Mouse (Mus musculus) hindbrain, embryonic 13.5 days (tissue): ENCODE data around the gene Gfod1. TPM values are rescaled to one million over a fixed set of nuclear protein-coding genes. Genes with fewer than 3 reads are reported as not detected.

Source experiments
- ATAC-seq: fragments of 200-750 bp; cut with Nextera tagmentation; 2 replicates; pipeline ENCODE4 v1.8.0; 2017; ENCODE audit warnings: moderate TSS enrichment; ENCODE audit not compliant: low FRiP score
- H3K27ac ChIP-seq: fragments of 300-500 bp; sonication (generic); 2 replicates; pipeline ENCODE4 v1.5.1; 2015; ENCODE audit warnings: inconsistent platforms, mild to moderate bottlenecking, moderate library complexity
- H3K27me3 ChIP-seq: fragments of 300-500 bp; sonication (generic); 2 replicates; pipeline ENCODE4 v1.6.1; 2015; ENCODE audit warnings: mild to moderate bottlenecking, inconsistent platforms
- H3K36me3 ChIP-seq: fragments of 300-500 bp; sonication (generic); 2 replicates; pipeline ENCODE4 v1.6.1; 2015; ENCODE audit warnings: mild to moderate bottlenecking, inconsistent platforms
- H3K4me1 ChIP-seq: fragments of 300-500 bp; sonication (generic); replicated peaks from 2 replicates; pipeline ENCODE4 v1.6.1; 2015; ENCODE audit warnings: inconsistent platforms
- H3K4me2 ChIP-seq: fragments of 300-500 bp; sonication (generic); 2 replicates; pipeline ENCODE4 v1.6.1; 2015; ENCODE audit warnings: inconsistent platforms, mild to moderate bottlenecking, moderate library complexity
- H3K4me3 ChIP-seq: fragments of 300-500 bp; sonication (generic); 2 replicates; pipeline ENCODE4 v1.5.1; 2015; ENCODE audit warnings: mild to moderate bottlenecking, inconsistent platforms
- H3K9ac ChIP-seq: fragments of 300-500 bp; sonication (generic); 2 replicates; pipeline ENCODE4 v1.6.1; 2015; ENCODE audit warnings: mild to moderate bottlenecking, inconsistent platforms
- H3K9me3 ChIP-seq: fragments of 300-500 bp; sonication (generic); 2 replicates; pipeline ENCODE4 v1.6.1; 2016; ENCODE audit warnings: inconsistent platforms
- WGBS: fragments of 180-500 bp; shearing (Covaris S2); methylation state at CpG from one replicate; pipeline ENCODE4 v1.1.7; 2015; 5-methylcytosine and 5-hydroxymethylcytosine counted together
- polyA plus RNA-seq: library from polyadenylated mRNA; unstranded; fragments of >200 nt; fragmentation: Nextera tagmentation; extraction: Ambion mirVana; gene quantifications from 2 replicates; pipeline ENCODE4 v1.2.1, GENCODE M21; 2015

Gene Gfod1
- polyA plus RNA-seq, 1 experiment from 2014 or later, result 2.2 TPM

GRCm38 (mm10) chr13:43236630-43237029 is 67.3 kb downstream of the Gfod1 start:
- WGBS, result 77% methylated on average over 6 of the region's 6 CpGs
- no peak overlapping the region for H3K4me2 ChIP-seq
- peaks cover 43% of the 10 kb centered on the region for H3K4me1 ChIP-seq
- H3K9ac ChIP-seq, result no peak overlapping the region
- no peaks in the 10 kb centered on the region for H3K27me3 ChIP-seq
- H3K36me3 ChIP-seq, result 0 out of 2 replicates have a peak, but pooled peaks cover 5% of the 10 kb centered on the region
- no peaks in the 10 kb centered on the region for H3K9me3 ChIP-seq
- 0 out of 2 replicates have a peak overlapping the region, but pooled peaks have one; percentile 62 for H3K27ac ChIP-seq
- H3K4me3 ChIP-seq, result no peak overlapping the region
- ATAC-seq, result no peak

- Histone ChIP-seq H3K27me3 (no peaks in the 10 kb centered on the region), H3K27ac (peak overlapping the region; percentile 76), H3K4me1 (peaks cover 43% of the 10 kb centered on the region), H3K4me3 (no peak overlapping the region), H3K4me2 (no peak overlapping the region), H3K9ac (no peak overlapping the region), H3K9me3 (no peaks in the 10 kb centered on the region), H3K36me3 (0 out of 2 replicates have a peak, but pooled peaks cover 5% of the 10 kb centered on the region)
- ATAC-seq, result no peak
- WGBS, result 77% methylated on average over 4 of the region's 4 CpGs
These were observed 68.0 kb downstream of the Gfod1 start for GRCm38 (mm10) chr13:43235982-43236381.

DNA sequence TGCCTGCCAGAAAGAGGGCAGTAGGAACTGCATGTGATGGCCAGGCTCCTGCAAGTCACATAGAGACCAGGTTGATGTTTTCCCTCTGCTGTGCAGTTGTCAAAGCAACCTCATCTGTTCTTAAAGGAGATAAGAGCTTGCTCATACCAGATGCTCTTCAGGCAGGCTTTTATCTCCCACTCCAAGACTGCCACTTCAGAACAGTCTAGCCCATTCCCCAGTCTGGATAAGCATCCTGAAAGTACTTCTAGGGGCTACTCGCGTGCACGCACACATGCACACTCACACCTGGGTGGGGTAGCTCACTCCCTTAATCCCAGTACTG is 68.4 kb downstream of the Gfod1 start:
- H3K27ac ChIP-seq, result peak overlapping the region; percentile 76
- 83% methylated on average over 3 of the region's 3 CpGs for WGBS
- ATAC-seq, result peak; percentile 52

DNA sequence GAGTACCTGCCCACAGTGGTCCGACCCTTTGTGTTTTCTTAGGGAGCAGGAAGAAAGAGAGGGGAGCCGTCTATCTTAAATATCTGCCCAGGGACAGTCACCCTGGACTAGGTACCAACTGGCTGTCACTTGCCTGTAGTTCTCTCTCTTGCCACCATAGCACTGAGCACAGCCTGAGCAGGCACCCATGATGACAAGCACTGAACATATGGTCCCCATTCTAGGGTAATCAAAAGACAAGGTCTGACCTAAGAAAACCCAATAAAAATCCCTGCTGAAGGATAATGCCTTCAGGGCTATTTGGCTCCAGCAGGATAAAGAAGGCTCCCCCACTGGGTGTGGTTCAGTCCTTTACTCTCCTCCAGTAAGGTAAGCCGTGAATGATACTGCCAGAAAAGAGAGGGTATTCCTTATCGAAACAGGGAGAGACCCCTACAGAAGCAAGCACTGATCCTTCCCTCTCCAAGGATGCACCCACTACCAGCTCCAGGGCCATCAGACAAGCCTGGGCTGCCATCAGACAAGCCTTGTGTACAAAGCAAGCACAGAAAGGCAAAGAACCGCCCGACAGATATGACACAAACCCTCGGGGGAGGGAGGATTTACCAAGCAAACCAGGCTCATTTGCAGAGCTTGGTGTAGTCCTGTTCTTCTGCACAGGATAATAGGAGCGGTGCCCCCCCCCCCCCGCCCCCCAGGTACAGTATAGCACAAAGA is 68.9 kb downstream of the Gfod1 start:
- H3K36me3 ChIP-seq, result 0 out of 2 replicates have a peak, but pooled peaks cover 5% of the 10 kb centered on the region
- no peak overlapping the region for H3K4me3 ChIP-seq
- peaks cover 46% of the 10 kb centered on the region for H3K4me1 ChIP-seq
- ATAC-seq, result peak; percentile 52
- H3K27ac ChIP-seq, result peak overlapping the region; percentile 76
- WGBS, result 66% methylated on average over 9 of the region's 9 CpGs
- no peaks in the 10 kb centered on the region for H3K27me3 ChIP-seq
- no peak overlapping the region for H3K9ac ChIP-seq
- no peaks in the 10 kb centered on the region for H3K9me3 ChIP-seq
- no peak overlapping the region for H3K4me2 ChIP-seq

More for the DNA sequence above, 68.4 kb downstream of the Gfod1 start:
- Histone ChIP-seq H3K9ac (no peak overlapping the region), H3K4me2 (no peak overlapping the region), H3K36me3 (0 out of 2 replicates have a peak, but pooled peaks cover 5% of the 10 kb centered on the region), H3K27me3 (no peaks in the 10 kb centered on the region), H3K4me3 (no peak overlapping the region), H3K9me3 (no peaks in the 10 kb centered on the region), H3K4me1 (peaks cover 41% of the 10 kb centered on the region)

GRCm38 (mm10) chr13:43233331-43233730 is 70.6 kb downstream of the Gfod1 start:
- Histone ChIP-seq H3K27me3 (no peaks in the 10 kb centered on the region), H3K27ac (no peak overlapping the region), H3K4me1 (peaks cover 50% of the 10 kb centered on the region), H3K4me2 (no peak overlapping the region), H3K9ac (no peak overlapping the region), H3K4me3 (no peak overlapping the region), H3K9me3 (no peaks in the 10 kb centered on the region), H3K36me3 (no peaks in the 10 kb centered on the region)
- WGBS, result 72% methylated on average over 4 of the region's 4 CpGs
- no peak for ATAC-seq

GRCm38 (mm10) chr13:43231965-43232860 is 71.8 kb downstream of the Gfod1 start:
- Histone ChIP-seq H3K27me3 (no peaks in the 10 kb centered on the region), H3K27ac (peak overlapping the region; percentile 82), H3K4me1 (peaks cover 50% of the 10 kb centered on the region), H3K9ac (no peak overlapping the region), H3K9me3 (no peaks in the 10 kb centered on the region), H3K4me2 (no peak overlapping the region), H3K36me3 (no peaks in the 10 kb centered on the region), H3K4me3 (no peak overlapping the region)
- no peak for ATAC-seq
- WGBS, result 52% methylated on average over 13 of the region's 13 CpGs

GRCm38 (mm10) chr13:43230842-43231241 is 73.1 kb downstream of the Gfod1 start:
- no peaks in the 10 kb centered on the region for H3K36me3 ChIP-seq
- H3K4me1 ChIP-seq, result peaks cover 43% of the 10 kb centered on the region
- WGBS, result 72% methylated on average over 4 of the region's 4 CpGs
- H3K4me2 ChIP-seq, result no peak overlapping the region
- H3K9me3 ChIP-seq, result no peaks in the 10 kb centered on the region
- peak overlapping the region; percentile 82 for H3K27ac ChIP-seq
- ATAC-seq, result no peak
- H3K27me3 ChIP-seq, result no peaks in the 10 kb centered on the region
- no peak overlapping the region for H3K4me3 ChIP-seq
- no peak overlapping the region for H3K9ac ChIP-seq

DNA sequence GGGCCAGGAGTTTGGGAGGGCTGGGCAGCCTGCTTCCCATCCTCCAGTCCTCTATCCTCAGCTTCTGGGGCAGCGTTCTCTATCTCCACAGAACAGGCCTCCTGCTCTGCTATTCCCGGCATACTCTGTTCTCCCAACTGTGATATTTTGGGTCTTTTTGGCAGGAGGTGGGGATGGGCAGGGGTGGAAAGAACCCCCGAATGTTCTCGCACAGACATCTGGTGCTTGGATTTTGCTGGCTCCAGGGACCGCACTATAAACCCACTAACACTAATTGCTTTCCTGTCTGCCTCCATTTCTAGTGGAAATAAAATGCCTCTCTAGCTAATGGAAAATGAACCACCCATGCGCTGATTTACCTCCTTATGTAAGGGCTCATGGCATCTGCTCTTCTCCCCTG is 73.7 kb downstream of the Gfod1 start:
- no peak overlapping the region for H3K4me2 ChIP-seq
- no peaks in the 10 kb centered on the region for H3K27me3 ChIP-seq
- H3K27ac ChIP-seq, result peak overlapping the region; percentile 82
- 67% methylated on average over 6 of the region's 6 CpGs for WGBS
- no peak overlapping the region for H3K9ac ChIP-seq
- ATAC-seq, result no peak
- H3K4me3 ChIP-seq, result no peak overlapping the region
- H3K9me3 ChIP-seq, result no peaks in the 10 kb centered on the region
- H3K4me1 ChIP-seq, result peaks cover 37% of the 10 kb centered on the region
- no peaks in the 10 kb centered on the region for H3K36me3 ChIP-seq

DNA sequence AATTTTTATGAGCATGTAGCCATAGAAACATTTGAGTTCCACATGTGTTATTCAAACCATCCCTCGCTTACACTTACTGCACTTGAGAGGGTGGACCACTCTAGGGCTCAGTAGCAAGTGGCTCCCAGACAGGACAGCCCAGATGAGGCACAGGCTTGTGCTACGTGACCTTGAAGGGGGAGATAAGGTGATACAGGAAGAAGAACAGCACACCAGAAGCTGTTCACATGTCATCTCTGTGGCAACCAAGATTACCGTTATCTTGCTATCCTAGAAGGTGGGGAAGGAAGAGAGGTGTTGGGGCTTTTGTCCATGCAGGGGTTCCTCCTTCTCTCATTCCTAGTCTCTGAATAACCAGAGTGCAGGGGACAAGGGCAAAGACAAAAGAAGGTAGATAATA is 74.2 kb downstream of the Gfod1 start:
- no peak for ATAC-seq
- 92% methylated on average over 3 of the region's 3 CpGs for WGBS
- Histone ChIP-seq H3K4me1 (peaks cover 33% of the 10 kb centered on the region), H3K27me3 (no peaks in the 10 kb centered on the region), H3K27ac (peak overlapping the region; percentile 82), H3K9ac (no peak overlapping the region), H3K36me3 (no peaks in the 10 kb centered on the region), H3K4me2 (no peak overlapping the region), H3K9me3 (no peaks in the 10 kb centered on the region), H3K4me3 (no peak overlapping the region)

- H3K4me2 ChIP-seq, result no peak overlapping the region
- no peak overlapping the region for H3K4me3 ChIP-seq
- H3K36me3 ChIP-seq, result no peaks in the 10 kb centered on the region
- ATAC-seq, result no peak
- peaks cover 31% of the 10 kb centered on the region for H3K4me1 ChIP-seq
- WGBS, result 88% methylated on average over 6 of the region's 6 CpGs
- H3K27ac ChIP-seq, result no peak overlapping the region
- no peaks in the 10 kb centered on the region for H3K27me3 ChIP-seq
- no peaks in the 10 kb centered on the region for H3K9me3 ChIP-seq
- no peak overlapping the region for H3K9ac ChIP-seq
These were observed 75.8 kb downstream of the Gfod1 start for GRCm38 (mm10) chr13:43228141-43228540.

GRCm38 (mm10) chr13:43226041-43226440 is 77.9 kb downstream of the Gfod1 start:
- Histone ChIP-seq H3K27ac (no peak overlapping the region), H3K36me3 (no peaks in the 10 kb centered on the region), H3K9me3 (no peaks in the 10 kb centered on the region), H3K9ac (no peak overlapping the region), H3K27me3 (no peaks in the 10 kb centered on the region), H3K4me1 (peaks cover 12% of the 10 kb centered on the region), H3K4me2 (no peak overlapping the region), H3K4me3 (no peak overlapping the region)
- WGBS, result 80% methylated on average over 10 of the region's 10 CpGs
- ATAC-seq, result no peak

- 77% methylated on average over 5 of the region's 5 CpGs for WGBS
These were observed 78.8 kb downstream of the Gfod1 start for GRCm38 (mm10) chr13:43225161-43225560.

More at GRCm38 (mm10) chr13:43225161-43225560, 78.8 kb downstream of the Gfod1 start:
- Histone ChIP-seq H3K4me2 (no peak overlapping the region), H3K27me3 (no peaks in the 10 kb centered on the region), H3K36me3 (no peaks in the 10 kb centered on the region), H3K4me1 (peaks cover 5% of the 10 kb centered on the region), H3K27ac (no peak overlapping the region), H3K9ac (no peak overlapping the region), H3K4me3 (no peak overlapping the region), H3K9me3 (no peaks in the 10 kb centered on the region)
- ATAC-seq, result no peak
